Mouse (Mus musculus) stomach, postnatal 0 days (tissue): Measurements from ENCODE around the gene 5730522E02Rik. TPM values are rescaled to one million over a fixed set of nuclear protein-coding genes. Genes with fewer than 3 reads are reported as not detected.

Source experiments
- ATAC-seq: fragments of 200-750 bp; cut with Nextera tagmentation; 2 replicates; pipeline ENCODE4 v1.8.0; 2017; ENCODE audit not compliant: low FRiP score, low TSS enrichment
- DNase-seq: peaks from one replicate; pipeline ENCODE4 v3.0.0-alpha.2; 2016; ENCODE audit warnings: low spot score
- H3K27ac ChIP-seq: fragments of 300-500 bp; sonication (generic); replicated peaks from 2 replicates; pipeline ENCODE4 v1.5.1; 2014; ENCODE audit warnings: mild to moderate bottlenecking, control low read depth
- H3K27me3 ChIP-seq: fragments of 300-500 bp; sonication (generic); 2 replicates; pipeline ENCODE4 v1.6.1; 2014; ENCODE audit warnings: low read length; ENCODE audit not compliant: control insufficient read depth, insufficient read depth
- H3K36me3 ChIP-seq: fragments of 300-500 bp; sonication (generic); 2 replicates; pipeline ENCODE4 v1.6.1; 2014; ENCODE audit warnings: low read length, mixed read lengths; ENCODE audit not compliant: control insufficient read depth, insufficient read depth
- H3K4me1 ChIP-seq: fragments of 300-500 bp; sonication (generic); replicated peaks from 2 replicates; pipeline ENCODE4 v1.6.1; 2014; ENCODE audit warnings: antibody characterized with exemption; ENCODE audit not compliant: control insufficient read depth, insufficient read depth
- H3K4me2 ChIP-seq: fragments of 300-500 bp; sonication (generic); replicated peaks from 2 replicates; pipeline ENCODE4 v1.6.1; 2014; ENCODE audit warnings: low read depth, mild to moderate bottlenecking, control low read depth, moderate library complexity
- H3K4me3 ChIP-seq: fragments of 300-500 bp; sonication (generic); 2 replicates; pipeline ENCODE4 v1.5.1; 2014; ENCODE audit warnings: low read depth, low read length, control low read depth
- H3K9ac ChIP-seq: fragments of 300-500 bp; sonication (generic); 2 replicates; pipeline ENCODE4 v1.6.1; 2014; ENCODE audit warnings: mild to moderate bottlenecking, low read length, control low read depth, mixed read lengths
- H3K9me3 ChIP-seq: fragments of 300-500 bp; sonication (generic); 2 replicates; pipeline ENCODE4 v1.6.1; 2016; ENCODE audit warnings: low read length; ENCODE audit not compliant: control insufficient read depth
- CTCF ChIP-seq: IDR thresholded peaks from 2 replicates; pipeline ENCODE4 v1.5.1; 2016; ENCODE audit warnings: antibody characterized with exemption, low read depth, mild to moderate bottlenecking, moderate library complexity
- EP300 ChIP-seq: optimal IDR thresholded peaks from 2 replicates; pipeline ENCODE3; 2016; ENCODE audit warnings: antibody characterized with exemption
- WGBS: fragments of 180-500 bp; shearing (Covaris S2); extraction: QIAGEN DNeasy Blood & Tissue Kit; methylation state at CpG from one replicate; pipeline ENCODE4 v1.1.7; 2014; 5-methylcytosine and 5-hydroxymethylcytosine counted together
- polyA plus RNA-seq: library from polyadenylated mRNA; unstranded; fragments of >200 nt; fragmentation: Nextera tagmentation; extraction: Ambion mirVana; gene quantifications from 2 replicates; pipeline ENCODE4 v1.2.1, GENCODE M21; 2015

Gene 5730522E02Rik
- polyA plus RNA-seq, 1 experiment from 2014 or later: 1.1 TPM

- no peaks in the 10 kb centered on the region for H3K27me3 ChIP-seq
- no peaks in the 10 kb centered on the region for H3K36me3 ChIP-seq
- DNase-seq (no peak), ATAC-seq (no peak)
- 48% methylated on average over 2 of the region's 2 CpGs for WGBS
- H3K4me1 ChIP-seq: no peaks in the 10 kb centered on the region
- TF ChIP-seq CTCF: no peak
- no peak for TF ChIP-seq EP300
- H3K9me3 ChIP-seq: no peaks in the 10 kb centered on the region
- H3K9ac ChIP-seq: no peak overlapping the region
- H3K4me3 ChIP-seq: no peak overlapping the region
- H3K27ac ChIP-seq: no peak overlapping the region
- no peak overlapping the region for H3K4me2 ChIP-seq
Measured at GRCm38 (mm10) chr11:25710559-25710958, 500.0 kb downstream of the 5730522E02Rik start.

GRCm38 (mm10) chr11:25709892-25710291, 500.7 kb downstream of the 5730522E02Rik start:
- Histone ChIP-seq H3K9ac (no peak overlapping the region), H3K9me3 (no peaks in the 10 kb centered on the region), H3K36me3 (no peaks in the 10 kb centered on the region), H3K4me2 (no peak overlapping the region), H3K27ac (no peak overlapping the region), H3K4me3 (no peak overlapping the region), H3K4me1 (no peaks in the 10 kb centered on the region), H3K27me3 (no peaks in the 10 kb centered on the region)
- WGBS: 78% methylated on average over 4 of the region's 4 CpGs
- TF ChIP-seq EP300: no peak
- TF ChIP-seq CTCF: no peak
- ATAC-seq (no peak), DNase-seq (no peak)

DNA sequence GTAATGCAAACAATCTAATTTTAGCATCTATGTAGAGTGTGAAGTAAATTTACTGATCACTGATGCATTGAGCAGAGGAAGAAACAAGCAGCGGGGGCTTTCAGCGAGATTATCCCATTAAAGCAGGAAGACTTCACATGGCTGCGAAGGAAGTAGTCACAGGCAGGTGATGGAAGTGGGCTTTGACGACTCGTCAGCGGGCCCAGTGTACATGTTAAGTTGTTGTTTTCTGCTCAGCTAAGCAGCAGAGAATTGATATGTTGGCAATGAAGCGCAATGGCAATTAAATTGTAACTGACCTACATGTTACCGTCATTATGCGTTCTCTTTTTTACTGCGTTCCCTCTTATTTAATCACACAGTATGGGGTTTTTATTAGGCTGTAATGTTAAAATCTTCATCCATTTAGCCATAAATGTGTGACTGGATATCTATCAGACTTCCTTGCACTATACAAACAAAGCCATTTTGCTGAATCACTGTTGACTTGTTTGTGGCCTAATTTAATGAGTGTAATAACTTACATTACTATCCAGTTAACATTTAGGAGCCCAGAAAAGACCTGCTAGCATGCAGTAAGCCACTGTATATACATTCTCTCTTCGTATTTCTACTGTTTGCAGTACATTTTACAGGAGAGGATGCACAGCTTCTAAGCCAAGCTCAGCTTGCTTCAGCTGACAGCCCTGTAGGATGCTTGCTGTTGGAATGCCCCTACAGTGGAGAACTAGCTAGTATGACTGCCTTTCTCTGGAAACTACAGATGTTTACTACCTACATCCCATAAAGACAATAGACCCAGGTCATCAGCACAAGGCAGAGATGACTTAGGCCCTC, 506.0 kb downstream of the 5730522E02Rik start:
- Histone ChIP-seq H3K9ac (no peak overlapping the region), H3K9me3 (no peaks in the 10 kb centered on the region), H3K4me1 (no peaks in the 10 kb centered on the region), H3K4me3 (no peak overlapping the region), H3K27me3 (no peaks in the 10 kb centered on the region), H3K4me2 (no peak overlapping the region), H3K36me3 (no peaks in the 10 kb centered on the region), H3K27ac (no peak overlapping the region)
- TF ChIP-seq CTCF (no peak), EP300 (no peak)
- DNase-seq (no peak), ATAC-seq (no peak)
- 79% methylated on average over 11 of the region's 11 CpGs for WGBS

DNA sequence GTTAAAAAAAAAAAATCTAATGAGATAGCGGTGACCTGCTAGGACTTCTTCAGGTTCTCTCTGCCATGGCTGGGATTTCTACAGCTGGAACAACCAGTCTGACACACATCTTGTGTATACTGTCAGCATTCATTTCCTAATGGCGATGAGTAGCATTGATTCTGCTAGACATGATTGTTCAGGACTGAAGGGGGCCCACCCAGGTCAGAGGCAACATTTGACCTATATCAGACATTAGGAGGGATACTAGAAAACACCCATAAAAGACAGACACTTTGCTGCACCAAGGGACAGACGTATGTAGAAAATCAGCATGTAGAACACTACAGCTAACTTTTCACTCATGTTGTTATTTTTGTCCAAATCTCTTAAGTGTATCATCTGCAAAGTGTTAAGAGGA, 507.8 kb downstream of the 5730522E02Rik start:
- WGBS: 82% methylated on average over 3 of the region's 3 CpGs
- Histone ChIP-seq H3K4me1 (no peaks in the 10 kb centered on the region), H3K4me2 (no peak overlapping the region), H3K9ac (no peak overlapping the region), H3K27ac (no peak overlapping the region), H3K9me3 (no peaks in the 10 kb centered on the region), H3K36me3 (no peaks in the 10 kb centered on the region), H3K4me3 (no peak overlapping the region), H3K27me3 (no peaks in the 10 kb centered on the region)
- TF ChIP-seq CTCF: no peak
- no peak for TF ChIP-seq EP300
- ATAC-seq (no peak), DNase-seq (no peak)

GRCm38 (mm10) chr11:25697508-25698193, 512.9 kb downstream of the 5730522E02Rik start:
- ATAC-seq (no peak), DNase-seq (no peak)
- Histone ChIP-seq H3K36me3 (no peaks in the 10 kb centered on the region), H3K9ac (no peak overlapping the region), H3K4me3 (no peak overlapping the region), H3K27me3 (no peaks in the 10 kb centered on the region), H3K4me1 (no peaks in the 10 kb centered on the region), H3K9me3 (no peaks in the 10 kb centered on the region), H3K27ac (no peak overlapping the region), H3K4me2 (no peak overlapping the region)
- 59% methylated on average over 6 of the region's 6 CpGs for WGBS
- TF ChIP-seq CTCF (no peak), EP300 (no peak)

DNA sequence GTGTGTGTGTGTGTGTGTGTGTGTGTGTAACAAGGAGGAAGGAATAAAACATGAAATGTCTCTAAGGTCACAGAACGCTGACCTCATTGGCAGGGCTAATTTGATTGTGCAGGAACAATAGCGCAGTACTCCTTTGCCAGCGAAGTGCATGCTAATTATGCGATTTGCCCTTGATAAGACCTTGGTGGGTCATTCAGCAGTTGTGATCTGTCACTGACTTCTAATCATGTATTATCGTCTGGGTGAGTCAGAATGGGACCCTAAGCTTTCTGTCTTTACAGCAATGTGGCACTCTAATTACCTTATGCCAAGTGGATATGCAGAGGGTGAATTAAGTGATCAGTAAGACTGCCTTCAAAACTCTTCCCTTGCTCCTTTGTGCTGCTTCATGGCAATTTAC, 514.4 kb downstream of the 5730522E02Rik start:
- Histone ChIP-seq H3K27me3 (no peaks in the 10 kb centered on the region), H3K4me1 (no peaks in the 10 kb centered on the region), H3K27ac (no peak overlapping the region), H3K4me2 (no peak overlapping the region), H3K4me3 (no peak overlapping the region), H3K9me3 (no peaks in the 10 kb centered on the region), H3K36me3 (no peaks in the 10 kb centered on the region), H3K9ac (no peak overlapping the region)
- ATAC-seq (no peak), DNase-seq (no peak)
- WGBS: 77% methylated on average over 5 of the region's 5 CpGs
- TF ChIP-seq CTCF (no peak), EP300 (no peak)
